Mouse (Mus musculus): ENCODE data around the gene Cacna1e. TPM values are rescaled to one million over a fixed set of nuclear protein-coding genes. Genes with fewer than 3 reads are reported as not detected.

Gene Cacna1e
- polyA plus RNA-seq, 1 experiment, result not detected

- TF ChIP-seq TAL1 (IDR thresholded peaks at IDR 0.05; ENCODE audit: low read length) (no peak), GATA1 (IDR thresholded peaks at IDR 0.05; ENCODE audit: low read length) (no peak)
- Histone ChIP-seq H3K4me1 (ENCODE audit: control insufficient read depth) (no peaks in the 10 kb centered on the region), H3K27me3 (ENCODE audit: control insufficient read depth) (peaks cover 33% of the 10 kb centered on the region), H3K4me3 (replicated peaks) (no peak overlapping the region), H3K36me3 (ENCODE audit: control insufficient read depth) (no peaks in the 10 kb centered on the region), H3K9me3 (ENCODE audit: control insufficient read depth, low read length) (no peaks in the 10 kb centered on the region)
Observed at GRCm38 (mm10) chr1:154730411-154730961, 153.8 kb downstream of the Cacna1e start.

DNA sequence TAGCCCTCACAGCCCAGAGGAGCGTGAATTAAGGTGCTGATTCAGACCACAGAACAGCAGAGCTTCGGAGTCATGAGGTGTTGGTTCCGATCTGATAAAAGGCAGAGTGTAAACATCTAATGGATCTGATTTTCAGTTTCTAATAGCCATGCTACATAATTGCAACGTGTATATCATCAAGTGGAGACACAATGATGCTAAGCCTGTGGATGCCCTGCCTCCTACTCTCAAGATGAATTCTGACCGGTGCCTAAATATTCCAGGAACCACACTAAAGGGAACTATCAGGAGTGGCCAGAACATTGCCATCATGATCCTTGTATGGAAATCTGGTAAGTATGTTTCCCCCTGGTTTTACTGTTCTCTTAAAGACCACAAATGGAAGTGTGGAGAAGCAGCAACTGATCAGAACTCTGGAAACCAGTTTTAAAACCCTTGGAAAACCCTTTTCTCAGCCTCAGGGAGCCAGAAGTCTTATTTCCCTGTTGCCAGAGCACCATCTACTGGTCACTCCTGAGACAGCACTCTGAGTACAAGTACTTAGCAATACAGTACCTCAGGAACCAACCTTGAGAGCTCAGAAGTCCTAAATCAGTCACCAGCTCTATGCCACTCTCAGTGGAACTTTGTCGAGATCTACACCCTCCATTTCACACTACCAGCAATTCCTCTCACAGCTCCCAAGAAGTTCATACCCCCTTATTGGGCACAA lies 154.9 kb downstream of the Cacna1e start:
- TF ChIP-seq TAL1 (IDR thresholded peaks at IDR 0.05; ENCODE audit: low read length) (no peak), GATA1 (IDR thresholded peaks at IDR 0.05; ENCODE audit: low read length) (no peak)
- H3K9me3 ChIP-seq (ENCODE audit: control insufficient read depth, low read length), result no peaks in the 10 kb centered on the region
- no peaks in the 10 kb centered on the region for H3K4me1 ChIP-seq (ENCODE audit: control insufficient read depth)
- peaks cover 43% of the 10 kb centered on the region for H3K27me3 ChIP-seq (ENCODE audit: control insufficient read depth)
- no peaks in the 10 kb centered on the region for H3K36me3 ChIP-seq (ENCODE audit: control insufficient read depth)
- no peak overlapping the region for H3K4me3 ChIP-seq (replicated peaks)

GRCm38 (mm10) chr1:154728682-154729081 lies 155.6 kb downstream of the Cacna1e start:
- no peaks in the 10 kb centered on the region for H3K4me1 ChIP-seq (ENCODE audit: control insufficient read depth)
- H3K4me3 ChIP-seq (replicated peaks), result no peak overlapping the region
- no peak for TF ChIP-seq TAL1 (IDR thresholded peaks at IDR 0.05; ENCODE audit: low read length)
- no peak for TF ChIP-seq GATA1 (IDR thresholded peaks at IDR 0.05; ENCODE audit: low read length)
- peaks cover 51% of the 10 kb centered on the region for H3K27me3 ChIP-seq (ENCODE audit: control insufficient read depth)
- H3K9me3 ChIP-seq (ENCODE audit: control insufficient read depth, low read length), result no peaks in the 10 kb centered on the region
- no peaks in the 10 kb centered on the region for H3K36me3 ChIP-seq (ENCODE audit: control insufficient read depth)

GRCm38 (mm10) chr1:154727696-154728095 lies 156.6 kb downstream of the Cacna1e start:
- Histone ChIP-seq H3K27me3 (ENCODE audit: control insufficient read depth) (peaks cover 60% of the 10 kb centered on the region), H3K36me3 (ENCODE audit: control insufficient read depth) (no peaks in the 10 kb centered on the region), H3K9me3 (ENCODE audit: control insufficient read depth, low read length) (no peaks in the 10 kb centered on the region), H3K4me3 (replicated peaks) (no peak overlapping the region), H3K4me1 (ENCODE audit: control insufficient read depth) (no peaks in the 10 kb centered on the region)
- TF ChIP-seq GATA1 (IDR thresholded peaks at IDR 0.05; ENCODE audit: low read length) (no peak), TAL1 (IDR thresholded peaks at IDR 0.05; ENCODE audit: low read length) (no peak)

- H3K4me3 ChIP-seq (replicated peaks), result no peak overlapping the region
- H3K36me3 ChIP-seq (ENCODE audit: control insufficient read depth), result no peaks in the 10 kb centered on the region
- H3K4me1 ChIP-seq (ENCODE audit: control insufficient read depth), result no peaks in the 10 kb centered on the region
- H3K9me3 ChIP-seq (ENCODE audit: control insufficient read depth, low read length), result no peaks in the 10 kb centered on the region
- TF ChIP-seq GATA1 (IDR thresholded peaks at IDR 0.05; ENCODE audit: low read length) (no peak), TAL1 (IDR thresholded peaks at IDR 0.05; ENCODE audit: low read length) (no peak)
- H3K27me3 ChIP-seq (ENCODE audit: control insufficient read depth), result peaks cover 61% of the 10 kb centered on the region
Observed at GRCm38 (mm10) chr1:154726361-154727161, 157.7 kb downstream of the Cacna1e start.

GRCm38 (mm10) chr1:154725356-154726320 lies 158.7 kb downstream of the Cacna1e start:
- no peaks in the 10 kb centered on the region for H3K9me3 ChIP-seq (ENCODE audit: control insufficient read depth, low read length)
- peaks cover 61% of the 10 kb centered on the region for H3K27me3 ChIP-seq (ENCODE audit: control insufficient read depth)
- H3K4me1 ChIP-seq (ENCODE audit: control insufficient read depth), result no peaks in the 10 kb centered on the region
- no peak overlapping the region for H3K4me3 ChIP-seq (replicated peaks)
- TF ChIP-seq TAL1 (IDR thresholded peaks at IDR 0.05; ENCODE audit: low read length), result no peak
- no peak for TF ChIP-seq GATA1 (IDR thresholded peaks at IDR 0.05; ENCODE audit: low read length)
- no peaks in the 10 kb centered on the region for H3K36me3 ChIP-seq (ENCODE audit: control insufficient read depth)

- Histone ChIP-seq H3K9me3 (ENCODE audit: control insufficient read depth, low read length) (no peaks in the 10 kb centered on the region), H3K4me1 (ENCODE audit: control insufficient read depth) (no peaks in the 10 kb centered on the region), H3K27me3 (ENCODE audit: control insufficient read depth) (peaks cover 61% of the 10 kb centered on the region), H3K4me3 (replicated peaks) (no peak overlapping the region), H3K36me3 (ENCODE audit: control insufficient read depth) (no peaks in the 10 kb centered on the region)
- TF ChIP-seq GATA1 (IDR thresholded peaks at IDR 0.05; ENCODE audit: low read length) (no peak), TAL1 (IDR thresholded peaks at IDR 0.05; ENCODE audit: low read length) (no peak)
Observed at GRCm38 (mm10) chr1:154723537-154724286, 160.6 kb downstream of the Cacna1e start.

DNA sequence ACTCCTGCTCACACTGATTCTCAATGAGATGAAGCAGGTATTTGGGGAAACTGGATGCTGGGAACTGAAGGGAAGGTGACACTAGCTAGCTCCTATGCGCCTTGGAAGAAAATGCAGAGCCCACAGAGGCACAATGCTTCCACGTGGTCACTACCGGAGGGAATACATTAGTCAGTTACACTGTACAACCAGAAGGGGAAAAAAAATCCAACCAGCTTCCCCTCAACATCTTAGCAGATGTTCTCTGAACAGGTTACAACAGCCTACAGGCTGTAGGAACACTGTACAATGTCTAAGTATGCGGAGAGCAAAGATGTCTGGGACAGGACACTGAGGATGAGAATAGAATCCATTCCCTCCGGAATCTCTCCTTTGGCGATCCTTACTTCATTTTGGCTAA lies 161.2 kb downstream of the Cacna1e start:
- H3K4me3 ChIP-seq (replicated peaks), result no peak overlapping the region
- H3K9me3 ChIP-seq (ENCODE audit: control insufficient read depth, low read length), result no peaks in the 10 kb centered on the region
- H3K36me3 ChIP-seq (ENCODE audit: control insufficient read depth), result no peaks in the 10 kb centered on the region
- H3K27me3 ChIP-seq (ENCODE audit: control insufficient read depth), result peaks cover 55% of the 10 kb centered on the region
- no peaks in the 10 kb centered on the region for H3K4me1 ChIP-seq (ENCODE audit: control insufficient read depth)
- no peak for TF ChIP-seq GATA1 (IDR thresholded peaks at IDR 0.05; ENCODE audit: low read length)
- TF ChIP-seq TAL1 (IDR thresholded peaks at IDR 0.05; ENCODE audit: low read length), result no peak
